Mouse (Mus musculus) liver, embryonic 15.5 days (tissue): ENCODE results near the gene Fgf6. TPM values are rescaled to one million over a fixed set of nuclear protein-coding genes. Genes with fewer than 3 reads are reported as not detected.

Experiments used
- polyA plus RNA-seq: library from polyadenylated mRNA; unstranded; fragments of >200 nt; fragmentation: Nextera tagmentation; extraction: Ambion mirVana; gene quantifications from 2 replicates; pipeline ENCODE4 v1.2.1, GENCODE M21; 2015

Fgf6 gene
- polyA plus RNA-seq, 1 experiment from 2014 or later, result 0.01 TPM

Other genes with a start within 250 kb of the Fgf6 start
- 134 and 138 TPM in 2 replicates for gene Ndufa9, start 166.4 kb upstream of the Fgf6 start, polyA plus RNA-seq
- not detected in 2 replicates for gene Akap3, start 162.5 kb upstream of the Fgf6 start, polyA plus RNA-seq
- gene Dyrk4, start 93.7 kb upstream of the Fgf6 start, polyA plus RNA-seq, result not detected in 2 replicates
- gene Rad51ap1, start 76.0 kb upstream of the Fgf6 start, polyA plus RNA-seq, result 41.5 and 43.6 TPM in 2 replicates
- gene D6Wsu163e, start 75.6 kb upstream of the Fgf6 start, polyA plus RNA-seq, result 14.2 TPM in 2 replicates
- gene Fgf23, start 57.3 kb downstream of the Fgf6 start, polyA plus RNA-seq, result not detected in 2 replicates
- 0.52 and 0.53 TPM in 2 replicates for gene Tigar, start 94.0 kb downstream of the Fgf6 start, polyA plus RNA-seq
- 47.6 and 47.9 TPM in 2 replicates for gene Ccnd2, start 136.6 kb downstream of the Fgf6 start, polyA plus RNA-seq